Mouse (Mus musculus): ENCODE results near the gene AC134908.4. TPM values are rescaled to one million over a fixed set of nuclear protein-coding genes. Genes with fewer than 3 reads are reported as not detected.

Gene AC134908.4
- polyA plus RNA-seq, 1 experiment: 0.12 TPM

DNA sequence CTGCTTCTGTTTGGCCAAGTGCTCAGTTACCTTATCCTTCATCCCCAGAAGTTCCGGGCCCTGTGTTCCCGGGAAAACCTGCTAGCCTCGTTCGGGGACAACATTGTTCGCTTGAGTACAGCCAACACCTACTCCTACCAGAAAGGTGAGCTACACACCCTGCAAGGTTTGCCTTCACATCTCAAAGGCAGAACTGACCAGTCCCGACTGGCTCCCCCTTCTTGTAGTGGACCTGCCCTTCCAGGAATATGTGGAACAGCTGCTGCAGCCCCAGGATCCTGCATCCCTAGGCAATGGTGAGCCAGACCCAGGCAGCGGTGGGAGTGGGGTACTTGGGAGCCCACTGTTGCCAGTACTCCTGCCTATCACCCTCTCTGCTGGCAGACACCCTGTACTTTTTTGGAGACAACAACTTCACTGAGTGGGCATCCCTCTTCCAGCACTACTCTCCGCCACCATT is 34.1 kb upstream of the AC134908.4 start:
- TF ChIP-seq CTCF (IDR thresholded peaks at IDR 0.05; ENCODE audit: borderline replicate concordance, extremely low read depth, insufficient read depth, insufficient read length) (no peak), POLR2A (IDR thresholded peaks at IDR 0.05; ENCODE audit: borderline replicate concordance, extremely low read depth, insufficient read depth, insufficient read length, poor library complexity, severe bottlenecking) (no peak)
- no peak for DNase-seq (ENCODE audit: low read depth)

DNA sequence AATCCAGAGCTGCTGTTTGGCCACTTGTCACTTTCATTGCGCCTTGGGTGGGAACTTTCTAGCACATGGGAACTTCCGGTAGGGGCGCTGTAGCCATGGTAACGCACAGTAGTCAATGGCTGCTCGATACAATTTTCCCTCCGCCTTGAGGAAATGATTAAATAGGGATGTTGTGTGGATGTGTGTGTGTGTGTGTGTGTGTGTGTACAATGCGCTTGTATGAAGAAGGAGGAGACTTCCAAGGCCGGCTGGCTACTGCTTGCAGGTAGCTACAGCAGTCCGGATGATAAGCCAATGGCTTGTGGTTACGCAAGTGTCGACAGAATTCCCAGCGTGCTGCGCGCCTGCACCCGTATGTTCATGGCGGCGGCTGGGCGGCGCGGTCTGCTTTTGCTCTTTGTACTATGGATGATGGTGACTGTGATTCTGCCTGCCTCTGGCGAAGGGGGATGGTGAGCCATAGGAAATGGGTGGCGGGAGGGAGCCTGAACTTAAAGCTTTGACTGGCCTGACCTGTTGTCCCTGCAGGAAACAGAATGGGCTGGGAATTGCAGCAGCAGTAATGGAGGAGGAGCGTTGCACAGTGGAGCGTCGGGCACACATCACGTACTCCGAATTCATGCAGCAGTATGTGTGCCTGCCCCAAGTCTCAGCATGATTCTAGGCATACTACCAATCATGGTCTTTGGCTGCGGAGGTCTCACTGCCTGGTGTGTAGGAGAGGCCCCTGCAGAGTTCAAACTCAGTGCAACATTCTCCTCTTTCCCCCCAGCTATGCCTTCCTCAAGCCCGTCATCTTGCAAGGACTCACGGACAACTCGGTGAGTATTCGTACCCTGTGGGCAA is 33.5 kb upstream of the AC134908.4 start, which contains the start of gene Jmjd8:
TSS of gene Jmjd8 (plus strand) at position 156 of the 846 bp plus-strand sequence.
- DNase-seq (ENCODE audit: low read depth): peak; percentile 96
- TF ChIP-seq CTCF (IDR thresholded peaks at IDR 0.05; ENCODE audit: borderline replicate concordance, extremely low read depth, insufficient read depth, insufficient read length) (peak; percentile 65; the same call in 1 of the 2 replicates), POLR2A (IDR thresholded peaks at IDR 0.05; ENCODE audit: borderline replicate concordance, extremely low read depth, insufficient read depth, insufficient read length, poor library complexity, severe bottlenecking) (peak; percentile 54; the same call in 1 of the 2 replicates)

DNA sequence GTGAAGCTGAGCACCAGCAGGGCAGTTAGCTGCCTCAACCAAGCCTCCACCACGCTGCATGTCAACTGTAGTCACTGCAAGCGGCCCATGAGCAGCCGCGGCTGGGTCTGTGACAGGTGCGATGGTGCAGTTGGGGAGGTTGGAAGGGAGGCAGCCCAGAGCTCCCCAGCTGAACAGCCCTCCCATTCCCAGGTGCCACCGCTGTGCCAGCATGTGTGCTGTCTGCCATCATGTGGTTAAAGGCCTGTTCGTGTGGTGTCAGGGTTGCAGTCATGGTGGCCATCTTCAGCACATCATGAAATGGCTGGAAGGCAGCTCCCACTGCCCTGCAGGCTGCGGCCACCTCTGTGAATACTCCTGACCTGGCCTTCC is 32.8 kb upstream of the AC134908.4 start:
- DNase-seq (ENCODE audit: low read depth): no peak
- TF ChIP-seq POLR2A (IDR thresholded peaks at IDR 0.05; ENCODE audit: borderline replicate concordance, extremely low read depth, insufficient read depth, insufficient read length, poor library complexity, severe bottlenecking) (no peak), CTCF (IDR thresholded peaks at IDR 0.05; ENCODE audit: borderline replicate concordance, extremely low read depth, insufficient read depth, insufficient read length) (no peak)

DNA sequence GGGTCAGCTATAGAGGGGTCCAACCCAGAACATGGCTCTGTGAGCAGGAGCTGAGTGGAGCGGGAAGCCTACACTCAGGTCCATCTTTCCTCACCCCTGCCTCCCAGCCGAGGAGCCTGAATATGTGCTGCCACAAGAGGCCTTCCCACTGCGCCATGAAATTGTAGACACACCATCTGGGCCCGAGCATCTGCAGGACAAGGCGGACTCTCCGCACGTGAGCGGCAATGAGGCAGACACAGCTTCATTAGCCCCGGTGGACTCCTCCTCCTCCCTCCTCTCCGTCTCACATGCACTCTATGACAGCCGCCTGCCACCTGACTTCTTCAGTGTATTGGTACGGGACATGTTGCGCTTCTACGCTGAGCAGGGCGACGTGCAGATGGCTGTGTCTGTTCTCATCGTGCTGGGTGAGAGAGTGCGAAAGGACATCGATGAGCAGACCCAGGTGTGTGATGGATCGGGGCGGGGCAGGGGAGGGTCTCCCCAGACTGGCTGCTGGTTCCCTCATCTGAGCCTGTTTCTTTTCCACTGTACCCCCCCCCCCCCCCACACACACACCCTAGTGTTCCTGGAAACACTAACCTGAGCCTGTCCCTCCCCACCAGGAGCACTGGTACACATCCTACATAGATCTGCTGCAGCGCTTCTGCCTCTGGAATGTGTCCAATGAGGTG is 32.2 kb upstream of the AC134908.4 start:
- no peak for DNase-seq (ENCODE audit: low read depth)

DNA sequence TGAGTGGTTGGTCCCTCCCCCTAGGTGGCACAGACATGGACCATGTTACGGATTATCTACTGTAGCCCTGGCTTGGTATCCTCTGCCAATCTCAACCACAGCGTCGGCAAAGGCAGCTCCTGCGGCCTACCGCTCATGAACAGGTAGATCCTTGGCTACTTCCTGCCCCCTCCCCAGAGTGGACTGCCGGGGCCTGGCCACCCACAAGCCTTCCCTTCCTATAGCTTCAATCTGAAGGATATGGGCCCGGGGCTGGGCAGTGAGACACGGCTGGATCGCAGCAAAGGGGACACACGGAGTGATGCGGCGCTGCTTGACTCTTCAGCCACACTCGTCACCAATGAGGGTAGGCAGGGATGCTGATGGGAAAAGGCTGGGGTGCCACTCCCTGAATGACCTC is 31.6 kb upstream of the AC134908.4 start:
- TF ChIP-seq CTCF (IDR thresholded peaks at IDR 0.05; ENCODE audit: borderline replicate concordance, extremely low read depth, insufficient read depth, insufficient read length): no peak
- no peak for DNase-seq (ENCODE audit: low read depth)

More for the DNA sequence above, 32.2 kb upstream of the AC134908.4 start:
- TF ChIP-seq POLR2A (IDR thresholded peaks at IDR 0.05; ENCODE audit: borderline replicate concordance, extremely low read depth, insufficient read depth, insufficient read length, poor library complexity, severe bottlenecking) (no peak), CTCF (IDR thresholded peaks at IDR 0.05; ENCODE audit: borderline replicate concordance, extremely low read depth, insufficient read depth, insufficient read length) (no peak)

DNA sequence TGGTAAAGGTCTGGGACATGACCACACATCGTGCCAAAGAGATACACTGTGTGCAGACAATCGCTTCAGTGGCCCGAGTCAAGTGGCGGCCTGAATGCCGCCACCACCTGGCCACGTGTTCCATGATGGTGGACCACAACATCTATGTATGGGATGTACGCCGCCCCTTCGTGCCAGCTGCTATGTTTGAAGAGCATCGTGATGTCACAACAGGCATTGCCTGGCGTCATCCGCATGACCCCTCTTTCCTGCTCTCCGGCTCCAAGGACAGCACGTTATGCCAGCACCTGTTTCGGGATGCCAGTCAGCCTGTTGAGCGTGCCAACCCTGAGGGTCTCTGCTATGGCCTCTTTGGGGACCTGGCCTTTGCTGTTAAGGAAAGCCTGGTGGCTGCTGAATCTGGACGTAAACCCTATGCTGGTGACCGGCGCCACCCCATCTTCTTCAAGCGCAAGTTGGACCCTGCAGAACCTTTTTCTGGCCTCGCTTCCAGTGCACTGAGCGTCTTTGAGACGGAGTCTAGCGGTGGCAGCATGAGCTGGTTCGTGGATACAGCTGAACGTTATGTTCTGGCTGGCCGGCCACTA is 30.6 kb upstream of the AC134908.4 start:
- no peak for DNase-seq (ENCODE audit: low read depth)
- TF ChIP-seq POLR2A (IDR thresholded peaks at IDR 0.05; ENCODE audit: borderline replicate concordance, extremely low read depth, insufficient read depth, insufficient read length, poor library complexity, severe bottlenecking) (no peak), CTCF (IDR thresholded peaks at IDR 0.05; ENCODE audit: borderline replicate concordance, extremely low read depth, insufficient read depth, insufficient read length) (no peak)

DNA sequence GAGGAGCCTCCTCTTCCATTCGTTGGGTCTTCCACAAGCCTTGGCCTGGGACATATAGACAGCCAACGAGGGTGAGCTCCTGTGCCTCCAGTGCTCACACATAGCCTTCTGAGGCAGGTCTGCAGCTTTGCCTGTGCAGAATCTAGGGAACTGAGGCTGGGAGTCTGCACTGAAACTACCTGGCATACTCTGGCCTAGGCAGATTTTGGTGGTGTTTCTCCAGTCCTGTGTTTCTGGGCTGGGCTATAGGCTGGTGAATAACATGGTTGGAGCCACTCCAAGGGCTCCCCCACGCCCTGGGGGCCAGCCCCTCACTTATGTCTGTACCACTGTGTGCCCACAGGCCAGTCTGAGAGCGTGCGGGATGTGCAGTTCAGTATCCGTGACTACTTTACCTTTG is 29.9 kb upstream of the AC134908.4 start:
- TF ChIP-seq POLR2A (IDR thresholded peaks at IDR 0.05; ENCODE audit: borderline replicate concordance, extremely low read depth, insufficient read depth, insufficient read length, poor library complexity, severe bottlenecking): no peak
- TF ChIP-seq CTCF (IDR thresholded peaks at IDR 0.05; ENCODE audit: borderline replicate concordance, extremely low read depth, insufficient read depth, insufficient read length): no peak
- DNase-seq (ENCODE audit: low read depth): no peak

DNA sequence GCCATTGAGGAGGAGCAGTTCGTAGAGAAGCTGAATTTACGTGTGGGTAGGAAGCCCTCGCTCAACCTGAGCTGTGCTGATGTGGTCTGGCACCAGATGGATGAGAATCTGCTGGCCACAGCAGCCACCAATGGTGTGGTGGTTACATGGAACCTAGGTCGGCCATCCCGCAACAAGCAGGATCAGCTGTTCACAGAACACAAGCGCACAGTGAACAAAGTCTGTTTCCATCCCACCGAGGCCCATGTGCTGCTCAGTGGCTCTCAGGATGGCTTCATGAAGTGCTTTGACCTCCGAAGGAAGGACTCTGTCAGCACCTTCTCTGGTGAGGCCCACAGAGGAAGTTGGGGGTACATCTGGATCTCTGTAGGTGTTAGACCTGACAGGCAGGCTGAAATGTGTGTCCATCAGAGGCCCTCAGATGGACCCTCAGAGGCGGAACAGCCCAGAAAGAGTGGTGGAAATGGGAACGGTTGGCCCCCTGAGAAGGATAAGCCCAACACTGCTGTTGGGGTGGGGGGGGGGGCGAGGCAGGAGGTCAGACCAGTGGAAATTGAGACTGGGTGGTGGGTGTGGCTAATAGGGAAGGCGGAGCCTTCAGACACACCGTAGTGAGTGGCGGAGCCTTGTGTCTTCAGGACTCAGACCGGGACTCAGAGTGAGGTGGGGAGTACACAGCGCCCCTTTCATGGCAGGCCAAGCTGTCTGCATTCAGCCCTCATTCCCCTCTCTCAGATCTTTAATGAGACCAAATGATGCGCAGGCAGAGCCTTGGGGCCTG is 29.1 kb upstream of the AC134908.4 start:
- TF ChIP-seq CTCF (IDR thresholded peaks at IDR 0.05; ENCODE audit: borderline replicate concordance, extremely low read depth, insufficient read depth, insufficient read length) (no peak), POLR2A (IDR thresholded peaks at IDR 0.05; ENCODE audit: borderline replicate concordance, extremely low read depth, insufficient read depth, insufficient read length, poor library complexity, severe bottlenecking) (no peak)
- DNase-seq (ENCODE audit: low read depth): no peak

DNA sequence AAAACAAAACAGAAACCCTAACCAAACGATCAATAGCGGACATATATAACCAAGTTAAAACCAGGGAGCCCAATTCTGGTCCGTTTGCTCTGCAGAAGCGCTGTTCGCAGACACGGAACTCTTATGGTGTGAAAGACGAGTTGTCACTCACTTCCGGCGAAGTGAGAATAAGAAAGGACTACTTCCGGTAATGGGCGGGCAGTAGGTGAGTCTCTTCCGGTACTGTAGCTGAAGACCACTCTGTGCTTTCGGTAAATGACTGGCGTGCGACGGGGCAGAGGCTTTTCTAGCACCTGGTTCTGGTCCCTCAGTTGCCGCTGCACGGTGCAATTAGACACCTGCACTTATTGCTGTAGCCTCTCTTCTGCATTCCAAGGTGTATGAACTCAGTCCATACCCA is 28.0 kb upstream of the AC134908.4 start, which contains the start of gene Wdr24:
TSS of gene Wdr24 (plus strand) at position 176 of the 400 bp plus-strand sequence.
- peak; percentile 97 for DNase-seq (ENCODE audit: low read depth)
- TF ChIP-seq POLR2A (IDR thresholded peaks at IDR 0.05; ENCODE audit: borderline replicate concordance, extremely low read depth, insufficient read depth, insufficient read length, poor library complexity, severe bottlenecking) (peak; percentile 24; the same call in 1 of the 2 replicates), CTCF (IDR thresholded peaks at IDR 0.05; ENCODE audit: borderline replicate concordance, extremely low read depth, insufficient read depth, insufficient read length) (no peak)

DNA sequence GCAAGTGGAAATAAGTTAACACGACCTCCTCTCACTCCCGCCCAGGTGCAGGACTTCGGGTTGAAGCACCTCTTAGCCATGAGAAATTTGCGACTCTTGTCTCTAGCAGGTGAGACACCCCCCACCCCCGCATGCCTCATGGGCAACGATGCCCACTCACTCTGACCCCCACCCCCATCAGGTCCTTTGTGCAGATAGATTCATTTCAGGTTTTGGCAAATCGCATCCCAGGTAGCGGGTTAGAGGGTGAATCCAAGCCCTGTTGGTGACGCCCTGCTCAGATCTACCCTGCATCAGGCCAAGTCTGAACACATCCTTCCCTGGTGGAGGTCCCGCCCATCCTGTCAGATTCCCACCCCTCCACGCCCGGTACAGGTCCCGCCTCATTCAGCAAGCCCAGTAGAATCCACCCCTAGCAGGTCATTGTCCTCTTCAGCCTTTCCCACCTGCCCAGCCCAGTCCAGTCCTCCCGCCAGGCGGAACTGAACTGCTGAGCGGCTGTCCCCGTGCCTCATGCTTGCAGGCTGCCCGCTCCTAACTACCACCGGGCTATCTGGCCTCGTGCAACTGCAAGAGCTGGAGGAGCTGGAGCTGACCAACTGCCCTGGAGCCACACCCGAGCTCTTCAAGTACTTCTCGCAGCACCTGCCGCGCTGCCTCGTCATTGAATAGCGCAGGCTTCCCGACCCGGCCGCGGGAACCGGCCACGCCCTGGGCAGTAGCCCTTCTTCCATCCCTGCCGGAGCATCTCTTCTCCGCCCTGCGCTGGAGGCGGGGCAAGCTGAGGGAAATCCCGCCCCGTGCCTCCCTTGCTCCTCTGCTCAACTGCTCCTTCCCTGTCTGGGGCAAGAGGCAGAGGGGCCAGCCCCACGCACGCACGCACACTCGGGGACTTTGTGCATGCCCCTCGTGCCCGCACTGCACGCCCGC is 23.7 kb upstream of the AC134908.4 start:
- no peak for DNase-seq (ENCODE audit: low read depth)
- no peak for TF ChIP-seq POLR2A (IDR thresholded peaks at IDR 0.05; ENCODE audit: borderline replicate concordance, extremely low read depth, insufficient read depth, insufficient read length, poor library complexity, severe bottlenecking)
- TF ChIP-seq CTCF (IDR thresholded peaks at IDR 0.05; ENCODE audit: borderline replicate concordance, extremely low read depth, insufficient read depth, insufficient read length): no peak

Measured in brain, embryonic 14.5 days (tissue).